Mouse (Mus musculus): ENCODE measurements around the gene Styxl1.

Gene Styxl1

GRCm38 (mm10) chr5:135726641-135727346, 51.4 kb downstream of the Styxl1 start:
- no peak for DNase-seq (ENCODE audit: low spot score in 2 of 2)

DNA sequence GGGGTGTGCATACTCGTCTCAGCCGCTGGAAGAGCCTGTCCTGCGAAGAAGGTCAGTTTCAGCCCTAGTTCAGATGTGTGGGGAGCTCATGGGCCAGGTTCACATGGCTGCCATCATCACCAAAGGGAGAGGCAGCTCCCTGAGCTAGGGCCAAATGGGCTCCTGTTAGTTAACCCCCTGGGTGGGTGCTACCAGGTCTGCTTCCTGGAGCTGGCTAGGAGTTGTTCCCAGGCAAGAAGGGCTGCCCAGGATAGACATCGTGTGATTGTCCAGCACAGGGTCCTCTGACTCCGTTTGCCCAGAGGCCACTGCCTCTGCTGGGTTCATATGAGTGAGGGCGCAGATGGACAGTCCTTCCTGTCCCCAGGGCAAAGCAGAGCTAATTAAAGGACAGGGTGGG, 52.2 kb downstream of the Styxl1 start:
- no peak for DNase-seq (ENCODE audit: low spot score in 2 of 2)

GRCm38 (mm10) chr5:135725391-135725841, 52.8 kb downstream of the Styxl1 start:
- DNase-seq (ENCODE audit: low spot score in 2 of 2): peak in 1 of 2 experiments; percentile 58

- DNase-seq (ENCODE audit: low spot score in 2 of 2): no peak
Observed at GRCm38 (mm10) chr5:135724536-135725322, 53.5 kb downstream of the Styxl1 start.

DNA sequence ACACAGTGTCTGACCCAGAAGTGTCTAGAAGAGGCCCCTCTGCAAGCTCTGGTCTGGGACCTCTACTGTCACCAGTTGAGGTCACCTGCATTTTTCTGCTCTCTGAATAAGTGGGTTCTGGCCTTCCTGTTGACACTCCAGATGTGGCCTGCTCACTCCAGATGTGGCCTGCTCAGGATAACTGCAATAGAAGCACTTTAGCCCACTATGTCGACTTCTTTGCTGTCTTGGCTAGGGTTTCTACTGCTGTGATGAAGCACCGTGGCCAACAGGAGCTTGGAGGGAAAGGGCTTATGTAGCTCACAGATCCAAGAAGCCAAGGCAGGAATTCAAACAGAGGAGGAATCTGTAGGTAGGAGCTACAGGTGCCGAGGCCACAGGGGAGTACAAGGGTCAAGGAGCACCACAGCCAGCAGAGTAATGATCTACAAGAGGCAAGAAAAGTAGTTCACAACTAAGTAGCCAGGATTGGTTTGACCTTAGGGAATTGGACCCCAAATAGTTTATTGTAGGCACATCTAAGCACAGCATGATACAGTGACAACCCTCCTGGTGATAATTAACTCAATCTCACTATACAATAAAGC, 54.9 kb downstream of the Styxl1 start:
- DNase-seq (ENCODE audit: low spot score in 2 of 2): no peak

DNA sequence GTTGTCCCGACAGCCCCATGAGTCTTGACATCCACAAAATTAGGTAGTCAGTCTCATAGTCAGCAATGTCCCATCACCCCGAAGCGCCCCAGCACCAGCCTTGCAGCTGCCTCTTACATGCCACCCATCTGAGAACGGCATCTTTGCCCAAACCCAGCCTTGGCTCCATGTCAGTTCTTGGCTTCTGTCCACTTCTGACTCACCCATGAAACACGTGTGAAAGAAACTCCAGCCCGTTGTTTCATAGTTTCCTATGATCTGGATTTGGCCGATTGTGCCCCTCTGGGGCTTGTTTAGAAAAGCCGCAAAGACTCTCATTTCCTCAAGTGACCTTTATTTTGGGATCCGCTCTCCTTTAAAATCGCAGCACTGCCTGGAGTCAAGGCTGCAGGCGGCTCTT, 56.1 kb downstream of the Styxl1 start:
- DNase-seq (ENCODE audit: low spot score in 2 of 2): peak; percentile 59 to 82

DNA sequence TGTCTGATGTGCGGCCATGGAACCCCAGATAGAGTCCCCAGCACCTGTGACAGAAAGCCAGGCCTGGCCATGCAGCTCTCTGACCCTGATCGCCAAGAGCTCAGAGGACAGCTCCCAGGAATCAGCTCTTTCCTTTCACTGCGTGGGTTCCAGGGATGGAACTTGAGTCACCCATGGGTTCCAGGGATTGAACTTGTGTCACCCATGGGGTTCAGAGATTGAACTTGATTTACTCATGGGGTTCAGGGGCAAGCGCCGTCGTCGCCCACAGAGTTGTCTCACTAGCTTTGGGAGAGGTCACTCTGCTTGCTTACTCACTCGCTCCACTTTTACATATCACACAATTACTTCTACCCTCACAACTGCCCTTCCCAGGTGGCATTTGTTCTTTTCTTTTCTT, 57.1 kb downstream of the Styxl1 start:
- no peak for DNase-seq (ENCODE audit: low spot score in 2 of 2)

GRCm38 (mm10) chr5:135720121-135720520, 58.1 kb downstream of the Styxl1 start:
- no peak for DNase-seq (ENCODE audit: low spot score in 2 of 2)

DNA sequence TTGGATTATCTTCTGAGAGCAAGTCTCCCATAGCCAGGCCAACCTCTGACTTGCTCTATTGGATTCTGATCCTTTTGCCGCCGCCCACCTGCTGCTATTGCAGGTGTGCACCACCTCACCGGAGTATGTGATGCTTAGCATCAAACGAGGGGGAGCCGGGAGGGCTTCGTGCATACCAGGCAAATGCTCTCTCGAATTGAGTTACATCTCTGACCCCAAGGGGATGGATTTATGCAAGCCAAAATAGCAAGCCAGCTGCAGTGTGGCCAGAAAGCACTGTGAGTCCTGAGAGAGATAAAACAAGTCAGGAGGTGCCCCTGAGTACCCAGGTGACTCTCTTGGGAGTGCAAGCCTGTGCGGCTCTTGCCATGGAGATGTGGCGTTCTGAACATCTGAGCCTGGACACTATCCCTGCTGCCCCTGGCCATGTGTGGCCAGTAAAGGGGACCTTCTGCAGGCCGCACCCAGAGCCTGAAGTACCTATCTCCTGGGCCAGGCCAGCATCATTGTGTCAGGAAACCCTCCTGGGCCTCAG, 58.5 kb downstream of the Styxl1 start:
- DNase-seq (ENCODE audit: low spot score in 2 of 2): no peak

DNA sequence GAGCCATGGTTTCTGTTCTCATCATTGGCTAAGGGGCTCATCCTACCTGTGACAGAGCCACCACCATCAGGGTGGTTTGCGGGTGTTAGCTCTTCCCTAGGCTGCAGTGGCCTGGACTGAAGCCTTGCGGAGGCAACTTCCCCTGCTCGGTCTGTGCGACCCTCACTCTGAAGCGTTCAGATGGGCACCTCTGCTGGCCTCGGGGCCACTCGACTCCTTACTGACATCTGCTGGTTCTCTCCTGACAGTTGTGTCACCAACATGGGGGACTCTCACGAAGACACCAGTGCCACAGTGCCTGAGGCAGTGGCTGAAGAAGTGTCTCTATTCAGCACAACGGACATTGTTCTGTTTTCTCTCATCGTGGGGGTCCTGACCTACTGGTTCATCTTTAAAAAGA, 62.6 kb downstream of the Styxl1 start:
- no peak for DNase-seq (ENCODE audit: low spot score in 2 of 2)

DNA sequence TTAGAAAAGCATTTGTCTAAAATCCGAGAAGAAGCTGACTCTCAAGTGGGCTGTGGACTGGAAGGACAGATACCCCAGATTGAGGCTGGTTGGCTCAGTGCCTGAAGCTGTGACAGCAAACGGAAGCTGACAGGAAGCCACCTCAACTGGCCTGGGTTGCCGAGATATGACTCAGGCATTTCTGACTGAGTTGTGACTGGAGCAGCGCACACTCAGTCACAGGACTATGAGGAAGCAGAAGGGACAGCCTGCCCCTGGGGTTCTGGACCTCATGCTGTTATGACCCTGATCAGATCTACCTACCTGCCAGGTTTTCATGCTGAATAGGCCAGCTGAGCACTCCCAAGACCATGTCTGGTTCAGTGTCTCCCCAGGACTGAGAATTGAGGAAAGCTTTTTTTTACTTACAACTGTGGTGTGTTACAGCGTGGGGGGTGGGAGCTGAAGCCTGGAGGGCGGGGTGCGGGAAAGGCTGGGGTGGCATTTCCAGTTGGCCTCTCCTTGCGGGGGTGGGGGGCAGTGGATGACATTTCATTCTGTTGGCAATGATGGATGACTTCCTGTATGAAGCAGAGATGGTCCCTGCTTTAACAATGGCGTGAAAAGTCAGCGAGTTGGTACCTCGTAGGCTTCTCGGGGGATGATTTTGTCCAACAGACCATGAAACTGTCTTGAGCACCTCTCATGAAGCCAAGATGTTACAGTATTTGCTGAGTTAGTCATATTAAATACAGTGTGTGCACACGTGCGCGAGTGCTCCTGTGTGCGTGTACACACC, 64.6 kb downstream of the Styxl1 start:
- peak; percentile 52 to 72 for DNase-seq (ENCODE audit: low spot score in 2 of 2)

DNA sequence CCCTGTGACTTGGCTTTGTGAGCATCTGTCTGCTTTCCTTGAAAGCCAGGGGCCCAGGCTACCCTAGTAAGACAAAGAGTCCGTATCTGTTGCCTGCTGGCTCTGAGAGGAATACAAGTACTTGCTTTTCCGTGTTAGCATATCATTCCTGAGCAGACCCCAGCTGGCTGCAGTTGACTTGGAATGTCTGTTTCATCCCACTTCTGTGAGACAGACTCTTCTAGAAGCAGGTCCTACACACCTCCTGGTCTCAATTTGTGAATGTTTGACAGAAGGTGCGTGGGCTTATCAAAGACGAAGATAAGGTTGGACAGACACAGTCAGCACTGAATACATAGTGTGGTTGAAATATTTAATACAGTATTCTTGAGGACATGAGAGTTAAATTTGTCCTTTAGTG, 65.4 kb downstream of the Styxl1 start:
- no peak for DNase-seq (ENCODE audit: low spot score in 2 of 2)

DNA sequence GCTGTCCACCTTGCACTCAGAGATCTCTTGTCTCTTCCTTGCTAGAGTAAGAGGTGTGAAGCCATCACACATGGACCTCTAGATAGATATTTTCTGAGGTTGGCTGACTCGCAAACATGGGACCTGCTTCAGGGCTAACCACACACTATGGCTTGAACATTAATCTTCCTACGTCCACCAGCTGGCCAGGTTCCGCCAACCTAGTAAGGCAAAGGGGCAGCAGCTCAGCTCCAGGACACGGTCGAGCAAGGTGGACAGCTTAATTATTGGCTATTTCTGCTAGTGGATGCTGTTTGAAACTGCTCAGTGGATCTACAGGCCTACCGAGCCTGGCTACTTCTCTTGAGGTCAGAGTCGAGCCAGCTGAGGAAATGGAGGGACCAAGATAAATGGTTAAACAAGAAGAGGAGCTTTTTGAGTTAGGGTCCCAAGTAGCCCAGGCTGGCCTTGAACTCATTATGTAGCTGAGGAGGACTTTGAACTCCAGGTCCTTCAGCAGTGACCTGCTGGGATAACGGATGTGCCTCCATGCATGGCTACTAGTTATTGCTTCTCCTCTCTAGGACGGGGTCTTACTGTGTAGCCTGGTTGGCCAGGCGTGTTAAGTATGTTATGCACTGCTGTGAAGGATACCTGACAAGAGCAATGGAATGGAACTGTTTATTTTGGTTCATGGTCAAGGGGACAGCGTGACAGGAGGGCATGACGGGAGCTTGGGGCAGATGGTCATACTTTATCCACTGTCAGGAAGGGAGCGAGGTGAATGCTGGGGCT, 66.4 kb downstream of the Styxl1 start:
- no peak for DNase-seq (ENCODE audit: low spot score in 2 of 2)

GRCm38 (mm10) chr5:135710599-135711214, 67.5 kb downstream of the Styxl1 start:
- peak in 1 of 2 experiments; percentile 58 for DNase-seq (ENCODE audit: low spot score in 2 of 2)

DNA sequence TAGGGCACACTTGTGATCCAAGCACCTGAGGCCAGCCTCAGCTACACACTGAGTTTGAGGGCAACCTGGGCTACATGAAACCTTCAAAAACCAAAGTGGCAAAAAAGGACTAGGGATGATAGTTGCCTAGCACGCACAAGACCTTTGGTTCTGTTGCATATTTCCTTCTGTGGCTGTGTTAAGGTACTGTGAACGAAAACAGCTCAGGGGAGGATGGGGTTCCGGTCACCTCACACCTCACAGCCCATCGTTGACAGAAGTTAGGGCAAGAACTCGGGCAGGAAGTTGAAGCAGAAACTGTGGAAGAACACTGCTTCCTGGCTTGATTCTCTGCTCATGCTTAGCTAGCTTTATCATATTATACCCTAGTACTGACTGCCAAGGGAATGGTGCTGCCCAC, 68.5 kb downstream of the Styxl1 start:
- no peak for DNase-seq (ENCODE audit: low spot score in 2 of 2)

- DNase-seq (ENCODE audit: low spot score in 2 of 2): peak in 1 of 2 experiments; percentile 48
Observed at GRCm38 (mm10) chr5:135707855-135708254, 70.3 kb downstream of the Styxl1 start.

DNA sequence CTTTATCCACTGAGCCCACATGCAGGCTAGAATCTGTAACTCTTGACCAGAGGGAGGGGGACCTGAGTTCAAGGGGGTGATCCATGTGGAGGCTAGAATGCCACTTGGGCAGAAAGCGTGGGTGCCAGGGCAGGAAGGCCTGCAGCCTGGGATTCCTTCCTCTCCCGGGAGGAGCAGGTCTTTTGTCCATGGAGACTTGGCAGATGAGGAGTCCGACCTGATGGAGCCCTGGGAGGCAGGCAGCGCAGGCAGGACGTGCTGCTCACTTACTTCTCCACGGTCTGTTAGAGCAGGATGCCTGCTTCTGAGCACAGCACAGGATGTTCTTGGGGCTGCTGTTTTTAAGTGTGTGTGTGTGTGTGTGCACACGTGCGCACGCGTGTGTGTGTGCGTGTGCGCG, 71.1 kb downstream of the Styxl1 start:
- DNase-seq (ENCODE audit: low spot score in 2 of 2): no peak

DNA sequence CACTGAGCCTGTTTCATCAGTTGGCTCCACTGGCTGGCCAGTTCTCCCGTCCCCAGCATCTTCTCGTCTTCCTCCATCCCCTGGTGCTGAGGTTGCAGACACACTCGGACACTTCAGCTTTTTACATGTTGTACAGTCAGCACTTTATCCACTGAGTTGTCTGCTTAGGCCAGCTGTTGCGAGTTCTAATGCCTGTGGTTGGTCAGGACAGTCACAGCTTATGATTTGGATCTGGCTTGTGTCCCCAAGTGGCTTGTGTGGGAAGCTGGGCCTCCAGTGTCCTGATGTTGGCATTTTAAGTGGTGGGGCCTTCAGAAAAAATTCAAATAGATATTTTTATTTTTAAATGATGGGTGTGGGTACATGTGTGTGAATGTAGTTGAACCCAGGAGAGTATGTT, 72.8 kb downstream of the Styxl1 start:
- no peak for DNase-seq (ENCODE audit: low spot score in 2 of 2)

- no peak for DNase-seq (ENCODE audit: low spot score in 2 of 2)
Observed at GRCm38 (mm10) chr5:135703431-135703830, 74.8 kb downstream of the Styxl1 start.

DNA sequence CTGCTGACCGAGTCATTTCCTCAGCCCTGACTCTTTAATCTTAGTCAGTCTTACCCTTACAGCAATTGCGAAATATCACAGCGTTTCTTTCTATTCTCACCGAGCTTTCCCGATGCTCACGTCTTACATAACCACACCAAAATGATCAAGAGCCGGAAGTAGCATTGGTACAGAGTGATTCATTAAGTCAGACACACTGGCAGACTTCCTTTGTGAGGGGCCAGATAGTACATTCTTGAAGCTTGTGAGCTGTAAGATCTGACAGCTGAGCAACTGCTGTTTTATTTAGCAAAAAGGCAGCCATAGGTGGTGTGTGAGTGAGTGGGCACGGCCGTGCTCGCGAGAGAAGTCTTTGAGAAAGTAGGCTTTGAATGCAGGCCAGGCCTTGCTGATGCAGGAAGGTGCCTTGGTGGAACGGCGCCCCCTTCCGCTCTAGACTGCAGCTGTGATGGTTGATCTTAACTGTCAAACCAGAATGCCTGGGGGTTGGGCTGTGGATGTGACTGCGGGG, 75.4 kb downstream of the Styxl1 start:
- DNase-seq (ENCODE audit: low spot score in 2 of 2): no peak

Data from urinary bladder, postnatal 36 days (tissue).